Mouse (Mus musculus): ENCODE data around the gene Carm1. TPM values are rescaled to one million over a fixed set of nuclear protein-coding genes. Genes with fewer than 3 reads are reported as not detected.
"Not testable (repeated sequence)": the region's sequence is repeated elsewhere in the genome, so short reads cannot be mapped to it uniquely, and the experiment has no call there.

Gene Carm1
- polyA plus RNA-seq, 1 experiment from 2014 or later = 39.7 TPM

DNA sequence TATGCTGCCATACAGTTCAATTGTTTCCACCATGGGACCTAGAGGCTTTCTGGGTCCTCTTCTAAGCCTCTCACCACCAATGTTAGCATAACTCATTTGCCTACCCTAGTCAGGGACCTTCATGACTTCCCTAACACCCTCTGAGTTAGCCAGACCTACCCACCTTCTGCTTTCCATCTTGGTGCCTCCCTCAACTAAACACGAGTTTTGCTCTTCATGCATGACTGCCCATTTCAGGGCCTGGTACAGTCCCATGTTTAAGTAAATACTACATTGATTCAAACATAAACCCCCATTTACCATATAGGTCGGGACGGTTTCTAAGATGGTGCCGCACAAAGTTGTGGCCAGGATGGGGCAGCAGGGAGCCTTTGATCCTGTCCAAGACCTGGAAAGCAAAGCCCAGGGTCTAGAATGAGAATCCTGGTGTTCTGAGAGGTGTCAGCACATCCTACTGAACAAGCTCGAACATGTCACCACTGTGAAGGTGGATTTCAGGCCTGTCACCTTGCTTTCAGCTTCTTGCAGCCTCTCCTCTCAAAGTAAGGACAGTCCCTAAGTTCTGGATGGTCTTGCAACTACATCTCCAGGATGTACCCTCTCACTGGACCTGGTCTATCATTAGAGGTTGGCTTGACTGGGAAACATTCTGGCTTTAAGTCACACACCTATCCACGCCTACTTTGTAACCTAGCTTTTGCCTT is 44.6 kb downstream of the Carm1 start:
- H3K36me3 ChIP-seq (ENCODE audit: control insufficient read depth, insufficient read depth, low read length) = peaks cover 47% of the 10 kb centered on the region
- no peak for ATAC-seq (ENCODE audit: insufficient number of reproducible peaks, insufficient read depth, low FRiP score, low read depth)

DNA sequence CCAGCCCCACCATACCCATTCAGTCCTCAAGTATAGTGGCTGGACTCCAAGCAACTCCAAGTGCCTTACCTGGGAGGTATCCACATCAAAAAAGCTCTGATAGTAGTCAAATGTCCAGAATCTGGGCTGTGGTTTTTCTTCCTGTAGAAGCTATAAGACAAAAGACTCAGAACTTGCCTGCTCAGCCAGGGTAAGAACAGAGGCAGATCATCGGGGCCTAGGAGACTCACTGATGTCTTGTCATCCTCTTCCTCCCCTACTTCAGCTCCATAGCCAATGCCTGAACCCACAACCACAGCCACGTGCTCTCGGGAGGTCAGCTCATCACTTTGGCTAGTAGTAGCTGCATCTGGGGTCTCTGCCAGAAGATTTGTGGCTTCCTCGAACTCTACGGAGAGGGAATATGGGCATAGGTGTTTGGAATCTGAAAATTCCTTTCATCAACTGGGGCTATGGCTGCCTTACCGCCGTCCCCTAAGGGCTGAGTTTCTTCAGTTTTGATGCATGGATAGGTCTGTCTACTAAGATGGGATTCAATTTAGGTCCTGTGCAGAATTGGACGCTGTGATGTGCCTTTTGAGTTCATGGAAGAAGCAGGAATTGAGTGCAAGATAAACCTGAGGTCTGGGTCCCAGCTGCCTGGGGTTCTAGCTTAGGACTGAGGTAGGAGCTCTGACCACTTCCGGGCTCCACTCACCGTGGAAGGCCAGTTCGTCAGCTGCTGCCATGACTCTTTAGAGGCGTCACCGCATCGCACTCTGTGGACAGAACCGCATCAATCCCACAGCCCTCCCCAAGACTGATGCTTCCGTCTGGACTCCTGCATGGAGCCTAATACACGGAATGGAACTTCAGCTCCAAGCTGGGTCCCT is 45.4 kb downstream of the Carm1 start:
- Histone ChIP-seq H3K4me2 (replicated peaks; ENCODE audit: low read depth, low read length) (peak overlapping the region; percentile 88), H3K9ac (replicated peaks; ENCODE audit: low read depth, low read length) (peak overlapping the region; percentile 14; the same call in 1 of the 2 replicates), H3K27me3 (ENCODE audit: control insufficient read depth, insufficient read depth, low read length) (no peaks in the 10 kb centered on the region), H3K4me1 (ENCODE audit: control insufficient read depth, insufficient read depth, low read length) (peaks cover 19% of the 10 kb centered on the region), H3K4me3 (ENCODE audit: low read depth, low read length) (peak overlapping the region; percentile 93), H3K9me3 (ENCODE audit: control insufficient read depth, low read depth, low read length) (no peaks in the 10 kb centered on the region), H3K36me3 (ENCODE audit: control insufficient read depth, insufficient read depth, low read length) (peaks cover 39% of the 10 kb centered on the region), H3K27ac (ENCODE audit: low read length) (peak overlapping the region; percentile 70; the same call in 1 of the 2 replicates)
- no peak; the same call in 1 of the 2 replicates for ATAC-seq (ENCODE audit: insufficient number of reproducible peaks, insufficient read depth, low FRiP score, low read depth)
- WGBS = 19% methylated on average over 17 of the region's 17 CpGs

More for the DNA sequence above, 44.6 kb downstream of the Carm1 start:
- WGBS = 78% methylated on average over 6 of the region's 6 CpGs
- Histone ChIP-seq H3K27ac (ENCODE audit: low read length) (no peak overlapping the region), H3K4me3 (ENCODE audit: low read depth, low read length) (peak overlapping the region; percentile 93; the same call in 1 of the 2 replicates), H3K4me2 (replicated peaks; ENCODE audit: low read depth, low read length) (peak overlapping the region; percentile 88), H3K4me1 (ENCODE audit: control insufficient read depth, insufficient read depth, low read length) (peaks cover 19% of the 10 kb centered on the region), H3K9me3 (ENCODE audit: control insufficient read depth, low read depth, low read length) (no peaks in the 10 kb centered on the region), H3K9ac (replicated peaks; ENCODE audit: low read depth, low read length) (no peak overlapping the region), H3K27me3 (ENCODE audit: control insufficient read depth, insufficient read depth, low read length) (no peaks in the 10 kb centered on the region)

DNA sequence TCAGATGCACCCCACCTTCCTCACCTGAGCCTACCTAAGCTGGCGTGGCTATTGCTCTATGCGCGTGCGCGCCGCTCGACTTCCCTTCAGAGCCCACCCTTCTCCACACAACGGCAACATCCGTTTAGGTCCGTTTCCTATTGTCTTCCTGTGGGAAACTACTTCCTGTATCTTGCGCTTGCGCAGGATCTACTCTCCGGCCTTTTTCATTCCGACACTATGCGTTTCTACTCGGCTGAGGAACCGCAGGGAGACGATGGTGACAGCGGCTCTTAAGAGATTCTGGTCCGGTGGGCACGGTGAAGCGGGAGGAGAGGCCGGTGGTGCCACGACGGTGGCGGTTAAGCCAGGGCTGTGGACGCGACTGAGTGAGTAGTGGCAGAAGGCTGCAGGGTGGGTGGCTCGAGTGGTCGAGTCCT is 46.0 kb downstream of the Carm1 start, which contains the start of the genes Timm29 and Yipf2:
TSS of gene Timm29 (plus strand) at position 20 of the 419 bp plus-strand sequence.
TSS of gene Yipf2 (minus strand) at position 126 of the 419 bp plus-strand sequence.
- H3K9ac ChIP-seq (replicated peaks; ENCODE audit: low read depth, low read length) = peak within 1 kb of the TSS; percentile 83
- no peaks in the 10 kb centered on the region for H3K27me3 ChIP-seq (ENCODE audit: control insufficient read depth, insufficient read depth, low read length)

DNA sequence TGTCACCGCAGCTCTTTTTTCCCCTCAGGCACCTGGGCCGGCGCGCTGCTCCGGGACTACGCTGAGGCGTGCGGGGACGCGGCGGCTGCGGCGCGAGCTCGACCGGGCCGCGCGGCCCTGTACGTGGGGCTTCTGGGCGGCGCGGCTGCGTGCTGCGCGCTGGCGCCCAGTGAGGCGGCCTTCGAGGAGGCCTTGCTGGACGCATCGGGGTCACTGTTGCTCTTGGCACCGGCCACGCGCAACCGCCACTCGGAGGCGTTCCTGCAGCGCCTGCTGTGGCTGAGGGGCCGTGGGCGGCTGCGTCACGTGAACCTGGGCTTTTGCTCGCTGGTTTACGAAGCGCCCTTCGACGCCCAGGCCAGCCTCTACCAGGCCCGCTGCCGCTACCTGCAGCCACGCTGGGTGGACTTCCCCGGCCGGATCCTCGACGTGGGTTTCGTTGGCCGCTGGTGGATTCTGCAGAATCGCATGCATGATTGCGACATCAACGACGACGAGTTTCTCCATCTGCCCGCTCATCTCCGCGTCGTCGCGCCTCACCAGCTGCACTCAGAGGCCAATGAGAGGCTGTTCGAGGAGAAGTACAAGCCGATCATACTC is 46.5 kb downstream of the Carm1 start:
- Histone ChIP-seq H3K27me3 (ENCODE audit: control insufficient read depth, insufficient read depth, low read length) (no peaks in the 10 kb centered on the region), H3K4me2 (replicated peaks; ENCODE audit: low read depth, low read length) (peak overlapping the region; percentile 93), H3K9ac (replicated peaks; ENCODE audit: low read depth, low read length) (peak overlapping the region; percentile 83), H3K27ac (ENCODE audit: low read length) (peak overlapping the region; percentile 70), H3K4me1 (ENCODE audit: control insufficient read depth, insufficient read depth, low read length) (peaks cover 19% of the 10 kb centered on the region), H3K4me3 (ENCODE audit: low read depth, low read length) (peak overlapping the region; percentile 93), H3K36me3 (ENCODE audit: control insufficient read depth, insufficient read depth, low read length) (peaks cover 27% of the 10 kb centered on the region), H3K9me3 (ENCODE audit: control insufficient read depth, low read depth, low read length) (no peaks in the 10 kb centered on the region)
- ATAC-seq (ENCODE audit: insufficient number of reproducible peaks, insufficient read depth, low FRiP score, low read depth) = peak; percentile 48; the same call in 1 of the 2 replicates
- under 1% methylated on average over 55 of the region's 69 CpGs for whole genome bisulfite sequencing

More for the DNA sequence above, 46.0 kb downstream of the Carm1 start, which contains the start of the genes Timm29 and Yipf2:
- H3K27ac ChIP-seq (ENCODE audit: low read length) = peak within 1 kb of the TSS; percentile 70
- H3K9me3 ChIP-seq (ENCODE audit: control insufficient read depth, low read depth, low read length) = no peaks in the 10 kb centered on the region
- H3K4me2 ChIP-seq (replicated peaks; ENCODE audit: low read depth, low read length) = peak within 1 kb of the TSS; percentile 93
- peaks cover 33% of the 10 kb centered on the region for H3K36me3 ChIP-seq (ENCODE audit: control insufficient read depth, insufficient read depth, low read length)
- WGBS = under 1% methylated on average over 30 of the region's 30 CpGs
- ATAC-seq (ENCODE audit: insufficient number of reproducible peaks, insufficient read depth, low FRiP score, low read depth) = peak; percentile 90
- peak within 1 kb of the TSS; percentile 93 for H3K4me3 ChIP-seq (ENCODE audit: low read depth, low read length)
- peaks cover 19% of the 10 kb centered on the region for H3K4me1 ChIP-seq (ENCODE audit: control insufficient read depth, insufficient read depth, low read length)

DNA sequence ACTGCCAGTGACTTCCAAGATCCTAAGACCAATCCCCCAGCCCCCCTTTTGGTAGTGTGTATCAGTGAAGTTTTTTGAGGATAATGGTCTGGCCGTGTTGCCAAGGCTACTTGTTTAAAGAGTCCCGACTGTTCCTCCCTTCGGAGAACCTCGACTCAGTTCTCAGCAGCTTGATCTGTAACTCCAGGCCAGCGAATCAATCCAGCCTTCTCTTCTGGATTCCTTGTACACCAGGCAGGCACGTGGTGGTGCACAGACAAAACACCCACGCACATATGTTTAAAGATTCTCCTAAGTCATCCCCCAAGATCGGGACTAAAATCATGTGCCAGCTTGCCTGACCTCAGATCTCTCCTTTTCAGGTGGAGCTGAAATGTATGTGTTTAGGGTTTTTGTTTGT is 47.7 kb downstream of the Carm1 start:
- not testable (repeated sequence) for H3K27me3 ChIP-seq (ENCODE audit: control insufficient read depth, insufficient read depth, low read length); H3K9ac ChIP-seq (replicated peaks; ENCODE audit: low read depth, low read length); ATAC-seq (ENCODE audit: insufficient number of reproducible peaks, insufficient read depth, low FRiP score, low read depth); H3K27ac ChIP-seq (ENCODE audit: low read length); H3K4me2 ChIP-seq (replicated peaks; ENCODE audit: low read depth, low read length); H3K9me3 ChIP-seq (ENCODE audit: control insufficient read depth, low read depth, low read length); H3K4me3 ChIP-seq (ENCODE audit: low read depth, low read length)
- WGBS = 87% methylated on average over 8 of the region's 8 CpGs
- Histone ChIP-seq H3K4me1 (ENCODE audit: control insufficient read depth, insufficient read depth, low read length) (peaks cover 19% of the 10 kb centered on the region), H3K36me3 (ENCODE audit: control insufficient read depth, insufficient read depth, low read length) (peaks cover 16% of the 10 kb centered on the region)

DNA sequence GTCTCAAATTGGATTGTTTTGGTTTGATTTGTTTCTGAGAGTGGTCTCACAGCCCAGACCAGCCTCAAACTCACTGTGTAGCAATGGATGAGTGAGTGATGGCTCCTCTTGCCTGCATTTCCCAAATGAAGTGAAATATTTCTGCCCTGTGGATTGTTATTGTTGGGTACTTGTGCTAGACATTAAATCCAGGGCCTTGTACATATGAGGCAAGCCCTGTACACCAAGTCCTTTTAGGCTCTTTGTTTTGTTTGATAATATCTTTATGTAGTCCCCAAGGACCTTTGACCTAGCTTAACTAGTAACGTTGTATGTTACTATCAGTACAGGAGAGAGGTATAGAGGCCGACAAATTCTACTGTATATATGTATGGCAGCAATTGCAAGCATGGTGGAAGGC is 48.1 kb downstream of the Carm1 start:
- Histone ChIP-seq H3K27me3 (ENCODE audit: control insufficient read depth, insufficient read depth, low read length) (no peaks in the 10 kb centered on the region), H3K36me3 (ENCODE audit: control insufficient read depth, insufficient read depth, low read length) (peaks cover 11% of the 10 kb centered on the region), H3K4me3 (ENCODE audit: low read depth, low read length) (no peak overlapping the region), H3K9ac (replicated peaks; ENCODE audit: low read depth, low read length) (no peak overlapping the region), H3K27ac (ENCODE audit: low read length) (no peak overlapping the region), H3K4me2 (replicated peaks; ENCODE audit: low read depth, low read length) (no peak overlapping the region), H3K4me1 (ENCODE audit: control insufficient read depth, insufficient read depth, low read length) (peaks cover 19% of the 10 kb centered on the region), H3K9me3 (ENCODE audit: control insufficient read depth, low read depth, low read length) (no peaks in the 10 kb centered on the region)
- ATAC-seq (ENCODE audit: insufficient number of reproducible peaks, insufficient read depth, low FRiP score, low read depth) = no peak
- 83% methylated on average over 2 of the region's 2 CpGs for WGBS

DNA sequence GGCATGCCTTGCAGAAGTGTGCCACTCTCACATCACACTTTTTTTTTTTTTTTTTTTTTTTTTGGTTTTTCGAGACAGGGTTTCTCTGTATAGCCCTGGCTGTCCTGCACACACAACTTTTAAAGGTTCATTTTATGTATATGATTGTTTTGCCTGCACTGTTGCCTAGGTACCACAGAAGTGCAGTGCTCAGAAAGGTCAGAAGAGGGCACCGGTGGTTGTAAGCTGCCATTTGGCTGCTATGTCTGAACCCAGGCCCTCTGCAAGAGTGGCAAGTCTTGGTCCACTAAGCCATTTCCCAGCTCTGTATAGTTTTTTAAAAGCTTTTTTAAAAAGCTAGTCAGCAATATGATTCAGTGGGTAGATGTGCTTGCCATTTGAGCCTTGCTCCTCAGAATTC is 51.5 kb downstream of the Carm1 start:
- 28% methylated on average over 2 of the region's 2 CpGs for WGBS
- Histone ChIP-seq H3K4me1 (ENCODE audit: control insufficient read depth, insufficient read depth, low read length) (peaks cover 12% of the 10 kb centered on the region), H3K9ac (replicated peaks; ENCODE audit: low read depth, low read length) (no peak overlapping the region), H3K27ac (ENCODE audit: low read length) (no peak overlapping the region), H3K9me3 (ENCODE audit: control insufficient read depth, low read depth, low read length) (no peaks in the 10 kb centered on the region), H3K27me3 (ENCODE audit: control insufficient read depth, insufficient read depth, low read length) (no peaks in the 10 kb centered on the region), H3K4me2 (replicated peaks; ENCODE audit: low read depth, low read length) (no peak overlapping the region), H3K36me3 (ENCODE audit: control insufficient read depth, insufficient read depth, low read length) (peaks cover 7% of the 10 kb centered on the region; the same call in 1 of the 2 replicates), H3K4me3 (ENCODE audit: low read depth, low read length) (no peak overlapping the region)
- no peak for ATAC-seq (ENCODE audit: insufficient number of reproducible peaks, insufficient read depth, low FRiP score, low read depth)

DNA sequence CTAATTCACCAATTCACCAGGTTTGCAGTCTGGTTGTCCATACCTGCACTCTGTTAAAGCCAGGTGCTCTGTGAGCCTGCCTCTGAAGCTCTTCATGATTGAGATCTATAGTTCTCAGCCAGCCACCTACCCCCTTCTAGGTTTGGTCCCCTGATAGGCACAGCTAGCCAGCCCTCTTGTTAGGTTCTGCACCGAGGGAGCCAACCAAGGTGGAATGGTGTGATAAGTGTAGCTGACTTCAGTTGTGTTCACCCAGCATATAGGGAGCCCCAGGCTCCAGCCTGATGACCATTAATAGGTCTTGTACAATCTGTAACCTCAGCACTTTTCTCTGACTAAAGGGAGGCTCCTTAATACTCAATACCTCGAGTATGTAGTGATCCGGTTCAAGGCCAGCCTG is 53.5 kb downstream of the Carm1 start:
- H3K4me1 ChIP-seq (ENCODE audit: control insufficient read depth, insufficient read depth, low read length) = no peaks in the 10 kb centered on the region
- no peak for ATAC-seq (ENCODE audit: insufficient number of reproducible peaks, insufficient read depth, low FRiP score, low read depth)
- H3K9ac ChIP-seq (replicated peaks; ENCODE audit: low read depth, low read length) = no peak overlapping the region
- H3K36me3 ChIP-seq (ENCODE audit: control insufficient read depth, insufficient read depth, low read length) = peaks cover under 1% of the 10 kb centered on the region; the same call in 1 of the 2 replicates
- no peak overlapping the region for H3K4me3 ChIP-seq (ENCODE audit: low read depth, low read length)
- H3K9me3 ChIP-seq (ENCODE audit: control insufficient read depth, low read depth, low read length) = no peaks in the 10 kb centered on the region
- no peak overlapping the region for H3K27ac ChIP-seq (ENCODE audit: low read length)
- H3K27me3 ChIP-seq (ENCODE audit: control insufficient read depth, insufficient read depth, low read length) = no peaks in the 10 kb centered on the region
- WGBS = 74% methylated on average over 3 of the region's 3 CpGs
- no peak overlapping the region for H3K4me2 ChIP-seq (replicated peaks; ENCODE audit: low read depth, low read length)

Measured in stomach, embryonic 14.5 days (tissue).